Mouse (Mus musculus): ENCODE measurements around the gene Gm49380.

GRCm38 (mm10) chr9:44044426-44045157 lies 68.7 kb downstream of the Gm49380 start:
- TF ChIP-seq CTCF (IDR thresholded peaks at IDR 0.05) (no peak), EP300 (IDR thresholded peaks at IDR 0.05; ENCODE audit: insufficient read depth, low read depth, low read length) (no peak)
